In the genomic region with DNA sequence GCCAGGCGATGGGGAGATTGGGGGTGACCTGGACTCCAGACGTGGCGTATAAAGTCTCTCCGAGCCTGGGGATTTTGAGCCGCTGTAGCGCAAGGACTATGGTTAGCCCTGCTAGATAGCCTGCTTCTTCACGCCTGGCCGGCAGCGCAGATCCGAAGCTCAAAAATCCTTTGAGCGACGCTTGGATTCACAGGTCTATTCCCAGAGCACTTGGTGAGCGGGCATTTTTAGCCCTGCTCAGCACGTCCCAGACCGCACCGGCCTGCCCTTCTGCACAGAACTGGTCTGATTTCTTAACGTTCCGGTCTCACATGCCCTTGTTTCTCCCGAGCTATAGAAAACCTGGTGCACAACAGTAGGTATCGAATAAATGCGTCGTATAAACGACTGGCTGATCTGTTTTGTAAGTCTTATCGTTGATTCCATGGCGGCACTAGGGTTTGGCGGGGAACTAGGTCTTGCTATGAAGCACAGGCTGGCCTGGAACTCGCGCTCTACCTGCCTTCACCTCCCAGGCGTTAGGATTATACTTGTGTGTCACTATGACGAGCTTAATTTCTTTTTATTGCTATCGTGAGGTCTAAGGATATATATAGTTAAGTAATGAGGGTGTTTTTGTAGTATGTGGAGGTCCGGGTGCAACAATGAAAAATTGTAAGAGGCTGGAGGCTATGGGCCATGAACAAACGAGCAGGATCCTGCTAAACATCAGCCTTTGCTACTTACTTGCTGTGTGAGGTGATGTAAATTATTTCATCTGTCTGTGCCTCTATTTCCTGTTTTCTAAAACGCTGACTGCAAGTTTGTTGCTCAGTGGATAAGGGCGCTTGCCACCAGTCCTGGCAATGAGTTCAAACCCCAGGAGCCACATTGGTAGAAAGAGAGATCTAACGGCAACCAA, we compare ENCODE assay signal across 8 mouse cellular contexts. TPM values are rescaled to one million over a fixed set of nuclear protein-coding genes. Genes with fewer than 3 reads are reported as not detected.
DNase-seq lines count a peak whose midpoint lies in the region; ATAC-seq and TF ChIP-seq lines count a peak whose summit lies in the region.

No protein-coding gene starts in this region.

- H3K36me3 ChIP-seq in lung, embryonic 15.5 days = no peaks in the 10 kb centered on the region
- H3K36me3 ChIP-seq in embryonic facial prominence, embryonic 15.5 days = no peaks in the 10 kb centered on the region
- H3K36me3 ChIP-seq in kidney, postnatal 0 days (ENCODE audit: insufficient read depth, low read length) = no peaks in the 10 kb centered on the region
- H3K36me3 ChIP-seq in midbrain, embryonic 15.5 days (replicated peaks) = no peaks in the 10 kb centered on the region

- peak overlapping the region; percentile 81 for H3K27ac ChIP-seq in lung, embryonic 15.5 days
- peak overlapping the region; percentile 89 for H3K27ac ChIP-seq in embryonic facial prominence, embryonic 15.5 days (replicated peaks)
- peak overlapping the region; percentile 97 for H3K27ac ChIP-seq in kidney, postnatal 0 days
- peak overlapping the region; percentile 99 for H3K27ac ChIP-seq in midbrain, embryonic 15.5 days

- no peaks in the 10 kb centered on the region for H3K27me3 ChIP-seq in lung, embryonic 15.5 days
- H3K27me3 ChIP-seq in embryonic facial prominence, embryonic 15.5 days = no peaks in the 10 kb centered on the region
- no peaks in the 10 kb centered on the region for H3K27me3 ChIP-seq in kidney, postnatal 0 days (ENCODE audit: insufficient read depth, low read length)
- no peaks in the 10 kb centered on the region for H3K27me3 ChIP-seq in midbrain, embryonic 15.5 days (replicated peaks)

- H3K4me3 ChIP-seq in lung, embryonic 15.5 days = peak overlapping the region; percentile 83
- H3K4me3 ChIP-seq in embryonic facial prominence, embryonic 15.5 days (replicated peaks) = peak overlapping the region; percentile 86
- peak overlapping the region; percentile 88 for H3K4me3 ChIP-seq in kidney, postnatal 0 days (replicated peaks; ENCODE audit: low read depth, low read length)
- H3K4me3 ChIP-seq in midbrain, embryonic 15.5 days = peak overlapping the region; percentile 81

- ATAC-seq in lung, embryonic 15.5 days (ENCODE audit: borderline replicate concordance, extremely low read depth, low FRiP score, low TSS enrichment) = 0 out of 2 replicates have a peak, but pooled peaks have one; percentile 1
- ATAC-seq in embryonic facial prominence, embryonic 15.5 days (ENCODE audit: insufficient number of reproducible peaks, low FRiP score, low TSS enrichment, low read depth) = no peak
- peak; percentile 9; the same call in 1 of the 2 replicates for ATAC-seq in kidney, postnatal 0 days (replicated peaks; ENCODE audit: low FRiP score, low read depth)
- no peak for ATAC-seq in midbrain, embryonic 15.5 days (replicated peaks)
- no peak for ATAC-seq in megakaryocyte progenitor cell, adult 5-6 weeks (replicated peaks; ENCODE audit: poor library complexity)

- H3K9ac ChIP-seq in lung, embryonic 15.5 days = peak overlapping the region; percentile 75
- H3K9ac ChIP-seq in embryonic facial prominence, embryonic 15.5 days = peak overlapping the region; percentile 78
- peak overlapping the region; percentile 78 for H3K9ac ChIP-seq in kidney, postnatal 0 days (ENCODE audit: low read depth, low read length)
- peak overlapping the region; percentile 73 for H3K9ac ChIP-seq in midbrain, embryonic 15.5 days

- TF ChIP-seq CTCF in kidney, postnatal 0 days (IDR thresholded peaks at IDR 0.05; ENCODE audit: low read depth) = no peak

- 5% methylated on average over 36 of the region's 36 CpGs for WGBS in lung, embryonic 15.5 days
- 6% methylated on average over 36 of the region's 36 CpGs for WGBS in embryonic facial prominence, embryonic 15.5 days
- 5% methylated on average over 36 of the region's 36 CpGs for WGBS in kidney, postnatal 0 days
- 9% methylated on average over 36 of the region's 36 CpGs for WGBS in midbrain, embryonic 15.5 days

- no peak for DNase-seq in lung, postnatal 25 days (ENCODE audit: low spot score)
- peak; percentile 52 for DNase-seq in NIH3T3 (ENCODE audit: low read depth)
- peak; percentile 55 for DNase-seq in kidney, postnatal 0 days (ENCODE audit: low spot score)
- DNase-seq in layer of hippocampus, adult 9-11 months = no peak

- H3K4me2 ChIP-seq in lung, embryonic 15.5 days = peak overlapping the region; percentile 73
- H3K4me2 ChIP-seq in embryonic facial prominence, embryonic 15.5 days (replicated peaks) = peak overlapping the region; percentile 76
- H3K4me2 ChIP-seq in kidney, postnatal 0 days (ENCODE audit: low read length) = peak overlapping the region; percentile 89
- H3K4me2 ChIP-seq in midbrain, embryonic 15.5 days = peak overlapping the region; percentile 85

- H3K9me3 ChIP-seq in lung, embryonic 15.5 days = no peaks in the 10 kb centered on the region
- no peaks in the 10 kb centered on the region for H3K9me3 ChIP-seq in embryonic facial prominence, embryonic 15.5 days (replicated peaks)
- H3K9me3 ChIP-seq in kidney, postnatal 0 days (replicated peaks; ENCODE audit: low read length) = no peaks in the 10 kb centered on the region
- no peaks in the 10 kb centered on the region for H3K9me3 ChIP-seq in midbrain, embryonic 15.5 days

- H3K4me1 ChIP-seq in lung, embryonic 15.5 days = peaks cover 57% of the 10 kb centered on the region
- peaks cover 57% of the 10 kb centered on the region for H3K4me1 ChIP-seq in embryonic facial prominence, embryonic 15.5 days
- peaks cover 36% of the 10 kb centered on the region for H3K4me1 ChIP-seq in kidney, postnatal 0 days (replicated peaks; ENCODE audit: insufficient read depth, low read length)
- H3K4me1 ChIP-seq in midbrain, embryonic 15.5 days = peaks cover 57% of the 10 kb centered on the region

RNA-seq across cellular contexts. Expression of gene Bicra, which starts 1.2 kb away (rescaled TPM):
- 5.8 and 8.0 TPM in 2 replicates for polyA plus RNA-seq in lung, embryonic 15.5 days (2015; fragmentation: Nextera tagmentation; extraction: Ambion mirVana)
- 9.4 and 10.3 TPM in 2 replicates for polyA plus RNA-seq in embryonic facial prominence, embryonic 15.5 days (2015; fragmentation: Nextera tagmentation; extraction: Ambion mirVana)
- polyA plus RNA-seq in kidney, postnatal 0 days (2015; fragmentation: Nextera tagmentation; extraction: Ambion mirVana) = 3.2 and 3.3 TPM in 2 replicates
- 9.2 TPM in 2 replicates for polyA plus RNA-seq in midbrain, embryonic 15.5 days (2015; fragmentation: Nextera tagmentation; extraction: Ambion mirVana)
- 14.7 and 14.9 TPM in 2 replicates for total RNA-seq in megakaryocyte progenitor cell, adult 5-6 weeks (2015)
- 1.1 and 3.4 TPM in 2 replicates for total RNA-seq in megakaryocyte progenitor cell, adult 5-6 weeks (2017)

RNA-seq across cellular contexts. Expression of gene Zfp541, which starts 12.7 kb away (rescaled TPM):
- polyA plus RNA-seq in lung, embryonic 15.5 days (2015; fragmentation: Nextera tagmentation; extraction: Ambion mirVana) = 0.04 TPM in 1 of 2 replicates, not detected in the other
- 0.13 and 0.15 TPM in 2 replicates for polyA plus RNA-seq in embryonic facial prominence, embryonic 15.5 days (2015; fragmentation: Nextera tagmentation; extraction: Ambion mirVana)
- polyA plus RNA-seq in kidney, postnatal 0 days (2015; fragmentation: Nextera tagmentation; extraction: Ambion mirVana) = 0.05 TPM in 2 replicates
- polyA plus RNA-seq in midbrain, embryonic 15.5 days (2015; fragmentation: Nextera tagmentation; extraction: Ambion mirVana) = 0.05 and 0.10 TPM in 2 replicates
- 0.15 TPM in 1 of 2 replicates, not detected in the other for total RNA-seq in megakaryocyte progenitor cell, adult 5-6 weeks (2015)
- 0.04 TPM in 1 of 2 replicates, not detected in the other for total RNA-seq in megakaryocyte progenitor cell, adult 5-6 weeks (2017)

RNA-seq across cellular contexts. Expression of gene Napa, which starts 49.3 kb away (rescaled TPM):
- polyA plus RNA-seq in lung, embryonic 15.5 days (2015; fragmentation: Nextera tagmentation; extraction: Ambion mirVana) = 168 and 178 TPM in 2 replicates
- polyA plus RNA-seq in embryonic facial prominence, embryonic 15.5 days (2015; fragmentation: Nextera tagmentation; extraction: Ambion mirVana) = 244 and 245 TPM in 2 replicates
- 178 and 193 TPM in 2 replicates for polyA plus RNA-seq in kidney, postnatal 0 days (2015; fragmentation: Nextera tagmentation; extraction: Ambion mirVana)
- 224 and 234 TPM in 2 replicates for polyA plus RNA-seq in midbrain, embryonic 15.5 days (2015; fragmentation: Nextera tagmentation; extraction: Ambion mirVana)
- 69.2 and 72.0 TPM in 2 replicates for total RNA-seq in megakaryocyte progenitor cell, adult 5-6 weeks (2015)
- total RNA-seq in megakaryocyte progenitor cell, adult 5-6 weeks (2017) = 46.2 and 57.8 TPM in 2 replicates

Comparison
In these comparisons a context has a peak if more than half of its experiments do, and no peak if none do; other contexts are left out.
1. ATAC-seq: peak in lung, embryonic 15.5 days (single experiment) and kidney, postnatal 0 days (single experiment); none in embryonic facial prominence, embryonic 15.5 days (single experiment), midbrain, embryonic 15.5 days (single experiment) and megakaryocyte progenitor cell, adult 5-6 weeks (single experiment).
2. DNase-seq: peak in NIH3T3 (single experiment) and kidney, postnatal 0 days (single experiment); none in lung, postnatal 25 days (single experiment) and layer of hippocampus, adult 9-11 months (single experiment).
3. Peak in every context shown above with its lines, with median percentiles within 50 percentile points of each other: H3K27ac ChIP-seq, H3K4me2 ChIP-seq, H3K4me3 ChIP-seq and H3K9ac ChIP-seq.